Mouse (Mus musculus): Measurements from ENCODE around the gene Gm28041.

- TF ChIP-seq CTCF (IDR thresholded peaks at IDR 0.05; ENCODE audit: low read depth, low read length) (no peak), POLR2A (IDR thresholded peaks at IDR 0.05; ENCODE audit: borderline replicate concordance, low read depth, low read length) (no peak)
Observed at GRCm38 (mm10) chr13:67351854-67352253, 23.7 kb downstream of the Gm28041 start.
